Mouse (Mus musculus) liver, postnatal 0 days (tissue): ENCODE measurements around the gene Adh7.

Source experiments
- CTCF ChIP-seq: sonication (generic); IDR thresholded peaks from 2 replicates; pipeline ENCODE4 v1.5.1; 2016; ENCODE audit warnings: antibody characterized with exemption, low read depth
- EP300 ChIP-seq: IDR thresholded peaks from 2 replicates; pipeline ENCODE4 v1.6.1; 2016; ENCODE audit warnings: antibody characterized with exemption, low read depth, mild to moderate bottlenecking

- no peak for TF ChIP-seq CTCF
- TF ChIP-seq EP300 = no peak
Observed at GRCm38 (mm10) chr3:138229448-138229847, 11.9 kb downstream of the Adh7 start.
